Mouse (Mus musculus) MEL (cell line): Measurements from ENCODE around the gene Metrn.

ENCODE experiments used
- CTCF ChIP-seq, 3 experiments: IDR thresholded peaks in 2 of 3; conservative IDR thresholded peaks in 1 of 3; 2 replicates each; pipeline ENCODE4 v1.5.1; 2011 to 2012; ENCODE audit warnings: low read length in 3 of 3, low read depth in 2 of 3, mild to moderate bottlenecking in 2 of 3, improper control_type of control experiment in 1 of 3, inconsistent platforms in 1 of 3, mixed read lengths in 1 of 3, moderate library complexity in 1 of 3; ENCODE audit not compliant: control insufficient read depth in 1 of 3, insufficient read depth in 1 of 3, poor library complexity in 1 of 3, severe bottlenecking in 1 of 3
- EP300 ChIP-seq, 2 experiments: IDR thresholded peaks; 2 replicates each; pipeline ENCODE4 v1.6.1; 2011; ENCODE audit warnings: improper control_type of control experiment in 2 of 2, low read length in 2 of 2, low read depth in 1 of 2, mild to moderate bottlenecking in 1 of 2
- POLR2A ChIP-seq, 2 experiments: IDR thresholded peaks; 2 replicates each; pipeline ENCODE4 v1.6.1; 2011 to 2012; ENCODE audit warnings: low read length in 2 of 2, mild to moderate bottlenecking in 2 of 2, control low read depth in 1 of 2, improper control_type of control experiment in 1 of 2, low read depth in 1 of 2, moderate library complexity in 1 of 2; ENCODE audit not compliant: control insufficient read depth in 1 of 2, insufficient read depth in 1 of 2, poor library complexity in 1 of 2
- RCOR1 ChIP-seq: IDR thresholded peaks from 2 replicates; pipeline ENCODE4 v1.6.1; 2012; ENCODE audit warnings: low read depth, mild to moderate bottlenecking, inconsistent platforms, low read length, improper control_type of control experiment
- ZC3H11A ChIP-seq: IDR thresholded peaks from 2 replicates; pipeline ENCODE4 v1.6.1; 2012; ENCODE audit warnings: low read depth, mild to moderate bottlenecking, inconsistent platforms, low read length, improper control_type of control experiment
- ZNF384 ChIP-seq: IDR thresholded peaks from 2 replicates; pipeline ENCODE4 v1.6.1; 2012; ENCODE audit warnings: low read depth, mild to moderate bottlenecking, inconsistent platforms, low read length, improper control_type of control experiment

- no peak for TF ChIP-seq ZNF384
- TF ChIP-seq RCOR1, result no peak
- TF ChIP-seq CTCF (IDR thresholded peaks at IDR 0.05 in 2 of 3, conservative IDR thresholded peaks at IDR 0.05 in 1 of 3; ENCODE audit: control insufficient read depth in 1 of 3, insufficient read depth in 1 of 3, low read depth in 2 of 3, low read length in 3 of 3, poor library complexity in 1 of 3, severe bottlenecking in 1 of 3), result no peak
- no peak for TF ChIP-seq POLR2A (IDR thresholded peaks at IDR 0.05; ENCODE audit: control insufficient read depth in 1 of 2, insufficient read depth in 1 of 2, low read depth in 1 of 2, low read length in 2 of 2, poor library complexity in 1 of 2)
- no peak for TF ChIP-seq ZC3H11A
- no peak for TF ChIP-seq EP300 (IDR thresholded peaks at IDR 0.05; ENCODE audit: low read depth in 1 of 2, low read length in 2 of 2)
These were observed 21.4 kb downstream of the Metrn start for GRCm38 (mm10) chr17:25775318-25776062.
